Mouse (Mus musculus) cerebellum, adult 18-20 months (tissue): ENCODE results near the gene Pla1a.

Source experiments
- DNase-seq, 2 experiments: peaks; one replicate each; pipeline ENCODE4 v3.0.0; 2021

Pla1a gene

GRCm38 (mm10) chr16:38385700-38386099 lies 47.2 kb downstream of the Pla1a start:
- no peak for DNase-seq

GRCm38 (mm10) chr16:38385184-38385634 lies 47.7 kb downstream of the Pla1a start:
- no peak for DNase-seq

GRCm38 (mm10) chr16:38383683-38384082 lies 49.3 kb downstream of the Pla1a start:
- DNase-seq = no peak

GRCm38 (mm10) chr16:38379926-38380325 lies 53.0 kb downstream of the Pla1a start:
- no peak for DNase-seq

- no peak for DNase-seq
Observed at GRCm38 (mm10) chr16:38379493-38379892, 53.5 kb downstream of the Pla1a start.

- DNase-seq = no peak
Observed at GRCm38 (mm10) chr16:38379088-38379487, 53.9 kb downstream of the Pla1a start.

GRCm38 (mm10) chr16:38378591-38378990 lies 54.4 kb downstream of the Pla1a start:
- no peak for DNase-seq

GRCm38 (mm10) chr16:38377546-38377945 lies 55.4 kb downstream of the Pla1a start:
- DNase-seq = no peak

GRCm38 (mm10) chr16:38376841-38377249 lies 56.1 kb downstream of the Pla1a start:
- no peak for DNase-seq

- peak; percentile 66 for DNase-seq
Observed at GRCm38 (mm10) chr16:38376163-38376840, 56.6 kb downstream of the Pla1a start.

- DNase-seq = no peak
Observed at GRCm38 (mm10) chr16:38375182-38375581, 57.8 kb downstream of the Pla1a start.

GRCm38 (mm10) chr16:38374379-38375140 lies 58.4 kb downstream of the Pla1a start:
- DNase-seq = no peak

GRCm38 (mm10) chr16:38373941-38374340 lies 59.0 kb downstream of the Pla1a start:
- no peak for DNase-seq

GRCm38 (mm10) chr16:38373439-38373838 lies 59.5 kb downstream of the Pla1a start:
- no peak for DNase-seq

GRCm38 (mm10) chr16:38372876-38373275 lies 60.1 kb downstream of the Pla1a start:
- no peak for DNase-seq

GRCm38 (mm10) chr16:38371705-38372296 lies 61.1 kb downstream of the Pla1a start:
- no peak for DNase-seq

GRCm38 (mm10) chr16:38370633-38371374 lies 62.1 kb downstream of the Pla1a start:
- DNase-seq = no peak

- DNase-seq = no peak
Observed at GRCm38 (mm10) chr16:38369992-38370484, 62.9 kb downstream of the Pla1a start.

GRCm38 (mm10) chr16:38369431-38369830 lies 63.5 kb downstream of the Pla1a start:
- no peak for DNase-seq

GRCm38 (mm10) chr16:38369000-38369399 lies 63.9 kb downstream of the Pla1a start:
- DNase-seq = no peak

- peak; percentile 37 to 43 for DNase-seq
Observed at GRCm38 (mm10) chr16:38368336-38368735, 64.6 kb downstream of the Pla1a start.

- DNase-seq = no peak
Observed at GRCm38 (mm10) chr16:38366231-38366630, 66.7 kb downstream of the Pla1a start.

GRCm38 (mm10) chr16:38365390-38365789 lies 67.6 kb downstream of the Pla1a start:
- no peak for DNase-seq
